Mouse (Mus musculus) adrenal gland (tissue): ENCODE data around the gene Ezr.

Experiments used
- intact Hi-C: fragments of 180-260 bp; cut with DNase I; formaldehyde crosslinking; loops from one replicate; pipeline ENCODE4 v1.15.1; 2025

The Ezr gene

GRCm38 (mm10) chr17:6745975-6746374 is 36.6 kb downstream of the Ezr start:
- intact Hi-C loops = no loop called here

DNA sequence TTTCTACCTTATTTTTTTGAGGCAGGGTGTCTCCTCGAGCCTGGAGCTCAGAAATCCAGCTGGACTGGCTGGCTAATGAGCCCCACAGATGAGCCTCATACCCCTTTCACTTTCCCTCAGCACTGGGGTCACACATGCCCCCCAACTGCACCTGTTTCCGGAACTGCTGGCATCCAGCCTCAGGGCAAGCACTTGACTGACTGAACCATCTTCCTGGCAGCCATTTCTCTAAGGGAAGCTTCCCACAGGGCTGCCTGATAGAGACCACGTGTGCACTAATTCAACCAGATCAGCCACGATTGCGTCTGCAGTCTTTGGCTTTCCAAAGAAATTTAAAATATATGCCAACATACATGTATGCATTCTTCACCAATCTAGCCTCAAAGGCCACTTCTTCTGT is 37.1 kb downstream of the Ezr start:
- intact Hi-C loops = no loop called here

- intact Hi-C loops = no loop called here
Observed at GRCm38 (mm10) chr17:6744871-6745270, 37.7 kb downstream of the Ezr start.

- intact Hi-C loops = no loop called here
Observed at GRCm38 (mm10) chr17:6744366-6744765, 38.2 kb downstream of the Ezr start.

DNA sequence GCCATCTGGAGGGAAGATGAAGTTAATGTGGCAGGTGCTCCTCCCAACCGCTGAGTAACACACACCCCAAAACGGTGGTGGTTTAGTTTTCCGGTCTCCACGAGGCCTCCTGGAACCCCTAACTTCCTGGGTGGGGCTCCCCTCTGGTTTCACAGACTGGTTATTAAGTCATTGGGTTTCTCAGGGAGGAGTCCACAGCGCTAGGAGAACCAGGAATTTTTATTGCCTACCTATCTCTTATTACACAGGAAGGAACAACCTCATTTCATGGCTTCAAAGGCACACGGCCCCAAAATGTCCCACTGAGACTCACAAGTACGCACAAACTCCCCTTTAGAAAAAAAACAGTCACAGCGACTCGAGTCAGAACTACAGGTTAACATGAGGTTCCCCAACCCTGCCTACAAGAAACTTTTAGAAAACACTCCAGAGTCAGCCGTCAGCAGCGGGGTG is 38.8 kb downstream of the Ezr start:
- intact Hi-C loops = no loop called here

GRCm38 (mm10) chr17:6743039-6743575 is 39.5 kb downstream of the Ezr start:
- intact Hi-C loops = no loop called here

DNA sequence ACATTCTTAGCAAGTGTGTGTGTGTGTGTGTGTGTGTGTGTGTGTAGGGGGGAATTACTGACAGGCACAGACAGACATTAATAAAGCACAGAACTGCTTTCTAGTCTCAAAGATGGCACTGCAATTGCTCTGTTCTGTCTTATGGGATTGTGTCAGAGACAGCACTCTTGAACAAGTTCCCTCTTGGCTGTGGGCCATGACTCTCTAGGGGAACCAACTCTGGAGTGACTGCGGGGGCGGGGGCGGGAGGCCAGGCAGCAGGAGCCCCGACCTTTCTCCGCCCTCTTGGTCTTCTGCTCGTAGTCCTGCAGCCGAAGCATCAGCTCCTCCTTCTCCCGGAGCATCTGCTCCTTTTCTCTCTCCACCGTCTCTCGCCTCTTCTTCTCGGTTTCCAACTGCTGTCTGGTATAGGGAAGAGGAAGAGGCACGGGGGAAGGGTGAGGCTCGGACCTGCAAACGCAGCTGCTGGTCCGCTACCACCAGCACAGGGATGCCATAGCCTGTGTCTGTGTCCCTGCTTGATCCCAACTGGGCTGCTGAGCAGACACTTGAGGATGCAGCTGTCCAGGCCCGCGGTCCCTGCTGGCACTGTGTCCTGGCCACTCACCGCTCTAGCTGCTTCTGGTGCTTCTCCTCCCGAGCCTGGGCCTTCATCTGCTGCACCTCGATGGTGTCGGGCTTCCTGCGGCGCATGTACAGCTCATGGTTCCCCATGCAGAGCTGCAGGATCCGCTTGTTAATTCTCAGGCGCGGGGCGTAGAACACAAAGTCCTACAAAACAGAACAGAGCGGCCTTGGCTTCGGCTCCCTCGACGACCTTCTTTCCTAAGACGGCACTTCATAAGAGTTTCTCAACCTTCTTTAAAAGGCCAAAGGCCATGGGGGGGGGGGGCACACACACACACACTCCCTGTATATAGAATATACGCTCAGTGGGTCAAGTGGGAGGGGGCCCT is 40.2 kb downstream of the Ezr start:
- intact Hi-C loops = no loop called here

DNA sequence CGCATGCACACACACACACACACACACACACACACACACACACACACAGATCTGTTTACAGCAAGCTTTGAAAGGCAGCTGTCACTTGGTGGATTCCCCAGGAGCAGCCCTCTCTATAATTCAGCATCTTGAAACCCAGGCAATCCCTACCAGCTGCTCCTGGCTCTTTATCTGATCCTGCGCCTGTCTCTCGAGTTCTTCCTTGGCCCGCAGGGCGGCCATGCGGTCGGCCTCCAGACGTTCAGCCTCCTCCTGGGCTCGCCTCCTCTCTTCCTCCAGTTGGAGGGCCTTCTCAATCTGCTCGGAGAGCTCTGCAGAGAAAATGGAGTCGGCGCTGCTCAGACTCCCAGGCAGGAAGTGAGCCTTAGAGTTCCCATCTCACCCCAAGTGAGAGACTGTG is 41.3 kb downstream of the Ezr start:
- intact Hi-C loops = no loop called here

- intact Hi-C loops = no loop called here
Observed at GRCm38 (mm10) chr17:6740331-6741170, 42.0 kb downstream of the Ezr start.

DNA sequence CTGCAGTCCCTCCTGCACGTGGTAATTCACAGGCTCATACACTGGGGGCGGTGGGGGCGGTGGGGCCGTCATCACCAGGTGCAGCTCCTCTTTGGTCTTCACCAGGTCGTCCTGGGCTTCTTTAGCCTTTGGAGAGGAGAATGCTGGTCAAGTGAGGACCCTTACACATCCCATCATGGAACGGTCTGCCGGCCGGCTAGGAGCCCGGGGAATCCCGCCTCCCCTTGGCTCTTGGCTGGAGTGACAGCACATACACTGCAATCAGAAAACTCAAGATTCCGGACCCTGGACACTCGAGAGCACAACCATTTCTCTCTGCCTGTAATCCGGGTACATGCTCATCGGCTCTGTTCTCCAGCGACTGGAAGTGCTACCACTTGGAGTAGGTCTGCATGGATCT is 42.8 kb downstream of the Ezr start:
- intact Hi-C loops = no loop called here

DNA sequence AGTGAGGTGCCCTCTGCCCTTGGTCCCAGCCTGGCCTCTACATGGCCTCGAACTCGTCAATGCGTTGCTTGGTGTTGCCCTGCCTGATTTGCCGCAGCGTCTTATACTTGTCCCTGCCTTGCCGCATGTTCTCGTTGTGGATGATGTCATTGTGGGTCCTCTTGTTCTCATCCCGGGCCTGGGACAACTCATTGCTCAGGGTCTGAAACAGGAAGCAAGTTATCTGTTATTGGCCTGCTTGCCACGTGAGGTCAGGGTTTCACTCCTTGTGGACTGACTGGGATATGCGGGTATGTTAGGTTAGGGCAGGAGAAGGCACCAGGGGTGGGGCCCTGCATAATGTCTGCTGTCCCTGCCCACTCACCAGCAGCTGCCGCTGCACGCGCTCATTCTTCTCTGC is 43.3 kb downstream of the Ezr start:
- intact Hi-C loops = no loop called here

GRCm38 (mm10) chr17:6738836-6739235 is 43.7 kb downstream of the Ezr start:
- intact Hi-C loops = no loop called here

GRCm38 (mm10) chr17:6737273-6737997 is 45.1 kb downstream of the Ezr start:
- intact Hi-C loops = no loop called here

- intact Hi-C loops = no loop called here
Observed at GRCm38 (mm10) chr17:6736306-6737272, 46.0 kb downstream of the Ezr start.

GRCm38 (mm10) chr17:6734746-6735441 is 47.7 kb downstream of the Ezr start:
- intact Hi-C loops = no loop called here

- intact Hi-C loops = no loop called here
Observed at GRCm38 (mm10) chr17:6733322-6733875, 49.2 kb downstream of the Ezr start.

GRCm38 (mm10) chr17:6732665-6733064 is 49.9 kb downstream of the Ezr start:
- intact Hi-C loops = no loop called here

- intact Hi-C loops = no loop called here
Observed at GRCm38 (mm10) chr17:6731634-6732033, 51.0 kb downstream of the Ezr start.

DNA sequence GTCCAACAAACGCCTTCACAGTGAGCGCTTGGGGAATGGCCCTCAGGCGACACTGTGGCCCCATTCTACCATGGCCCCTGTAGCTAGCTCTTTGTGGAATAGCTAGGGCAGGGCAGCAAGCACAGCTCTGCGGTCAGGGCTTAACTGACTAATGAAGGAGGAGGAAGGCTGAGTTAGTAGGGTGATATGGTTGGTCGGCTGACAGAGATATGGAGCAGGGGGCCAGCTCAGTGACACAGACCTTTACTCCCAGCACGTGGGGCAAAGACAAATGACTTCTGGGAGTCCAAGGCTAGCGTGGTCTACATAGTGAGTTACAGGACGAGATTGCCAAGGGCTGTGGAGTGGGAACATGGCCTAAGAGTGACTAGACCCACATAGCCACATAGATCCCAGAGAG is 51.5 kb downstream of the Ezr start:
- intact Hi-C loops = no loop called here
